Mouse (Mus musculus) liver (tissue): ENCODE measurements around the gene Cdip1.

Experiments used
- DNase-seq: peaks from one replicate; pipeline ENCODE4 v3.0.0-alpha.2; 2020; ENCODE audit warnings: mixed read lengths

Cdip1 gene

GRCm38 (mm10) chr16:4713861-4714710, 76.0 kb downstream of the Cdip1 start:
- no peak for DNase-seq

GRCm38 (mm10) chr16:4711173-4711572, 78.9 kb downstream of the Cdip1 start:
- DNase-seq, result no peak

DNA sequence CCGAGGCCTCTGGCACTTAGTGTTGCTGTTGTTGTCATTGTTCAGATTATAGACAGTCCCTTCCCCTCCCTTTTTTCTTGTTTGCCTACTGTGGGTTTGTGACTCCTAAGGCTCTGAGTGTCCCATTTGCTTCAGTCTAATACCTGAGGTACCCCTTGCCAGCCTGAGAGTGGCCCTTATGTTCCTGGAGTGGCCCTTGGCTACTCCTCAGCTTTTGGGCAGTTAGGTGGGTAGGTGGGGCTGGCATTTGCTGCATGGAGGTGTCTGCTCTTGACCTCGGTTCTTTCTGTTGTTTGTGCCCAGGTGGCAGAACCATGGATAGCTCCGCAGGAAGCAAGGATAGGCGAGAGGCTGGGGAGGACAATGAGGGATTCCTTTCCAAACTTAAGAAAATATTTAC, 84.6 kb downstream of the Cdip1 start:
- no peak for DNase-seq

DNA sequence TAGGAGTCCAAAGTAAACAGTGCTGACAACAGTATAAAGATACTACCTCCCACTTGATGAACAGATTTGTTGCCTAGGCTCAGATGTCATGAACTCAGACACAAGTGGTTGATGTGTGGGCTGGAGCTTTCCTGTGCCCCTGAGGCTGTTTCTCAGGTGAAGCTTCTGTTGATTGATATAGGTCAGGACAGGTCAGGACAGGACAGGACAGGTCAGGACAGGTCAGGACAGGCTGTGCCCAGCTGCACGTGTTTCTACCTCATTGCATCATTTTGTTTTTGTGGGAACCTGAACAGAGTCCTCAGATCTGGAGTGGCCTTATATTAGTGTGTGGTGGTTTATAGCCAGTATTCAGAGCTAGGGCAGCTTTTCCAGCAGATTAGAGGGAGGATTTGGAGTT, 87.4 kb downstream of the Cdip1 start:
- DNase-seq, result no peak

DNA sequence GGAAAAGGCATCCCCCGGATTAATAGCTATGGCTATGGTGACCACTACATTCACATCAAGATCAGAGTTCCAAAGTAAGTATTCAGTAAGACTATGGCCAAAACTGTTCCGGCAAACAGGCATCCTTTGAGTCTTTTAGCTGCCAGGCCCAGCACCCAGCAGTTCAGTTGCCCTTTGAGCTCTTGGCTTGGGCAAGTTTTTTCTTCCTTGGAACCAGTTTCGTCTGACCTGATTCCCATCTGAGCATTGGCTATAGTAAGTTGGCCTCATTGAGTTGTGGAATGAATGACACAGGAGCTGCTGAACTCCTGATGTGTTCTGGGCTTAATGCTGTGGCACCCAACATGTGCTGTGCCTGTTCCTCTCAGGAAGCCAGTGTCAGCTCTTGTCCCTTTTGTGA, 88.9 kb downstream of the Cdip1 start:
- DNase-seq, result no peak
